Mouse (Mus musculus): ENCODE results near the gene Lrp2. TPM values are rescaled to one million over a fixed set of nuclear protein-coding genes. Genes with fewer than 3 reads are reported as not detected.

Gene Lrp2
- total and polyA plus RNA-seq, 2 experiments = 0.04 to 0.09 TPM

GRCm38 (mm10) chr2:69580091-69580490 lies 5.8 kb downstream of the Lrp2 start:
- Histone ChIP-seq H3K27ac (replicated peaks; ENCODE audit: insufficient read depth, low read depth, low read length) (no peak overlapping the region), H3K36me3 (ENCODE audit: control insufficient read depth, insufficient read depth, low read length) (no peaks in the 10 kb centered on the region), H3K79me2 (ENCODE audit: control insufficient read depth, insufficient read depth, low read length) (no peaks in the 10 kb centered on the region), H3K4me1 (ENCODE audit: control insufficient read depth, insufficient read depth, low read length) (no peaks in the 10 kb centered on the region), H3K4me3 (ENCODE audit: insufficient read depth, low read depth, low read length) (no peak overlapping the region), H3K9ac (ENCODE audit: low read depth, low read length) (no peak overlapping the region), H3K27me3 (ENCODE audit: control insufficient read depth, insufficient read depth, low read length) (peaks cover 4% of the 10 kb centered on the region)
- DNase-seq (ENCODE audit: extremely low read depth, low read depth, low spot score) = no peak
- WGBS = 92% methylated on average over 2 of the region's 2 CpGs
- TF ChIP-seq CTCF (IDR thresholded peaks at IDR 0.05; ENCODE audit: low read depth, low read length) (no peak), POLR2A (IDR thresholded peaks at IDR 0.05; ENCODE audit: extremely low read depth, insufficient read depth, low read length) (no peak)

- no peak overlapping the region for H3K27ac ChIP-seq (replicated peaks; ENCODE audit: insufficient read depth, low read depth, low read length)
- H3K36me3 ChIP-seq (ENCODE audit: control insufficient read depth, insufficient read depth, low read length) = no peaks in the 10 kb centered on the region
- no peaks in the 10 kb centered on the region for H3K79me2 ChIP-seq (ENCODE audit: control insufficient read depth, insufficient read depth, low read length)
- H3K27me3 ChIP-seq (ENCODE audit: control insufficient read depth, insufficient read depth, low read length) = no peaks in the 10 kb centered on the region
- no peak for TF ChIP-seq POLR2A (IDR thresholded peaks at IDR 0.05; ENCODE audit: extremely low read depth, insufficient read depth, low read length)
- TF ChIP-seq CTCF (IDR thresholded peaks at IDR 0.05; ENCODE audit: low read depth, low read length) = no peak
- H3K9ac ChIP-seq (ENCODE audit: low read depth, low read length) = no peak overlapping the region
- DNase-seq (ENCODE audit: extremely low read depth, low read depth, low spot score) = no peak
- WGBS = 89% methylated on average over 8 of the region's 8 CpGs
- no peak overlapping the region for H3K4me3 ChIP-seq (ENCODE audit: insufficient read depth, low read depth, low read length)
- no peaks in the 10 kb centered on the region for H3K4me1 ChIP-seq (ENCODE audit: control insufficient read depth, insufficient read depth, low read length)
Measured at GRCm38 (mm10) chr2:69578206-69578605, 7.7 kb downstream of the Lrp2 start.

- Histone ChIP-seq H3K27ac (replicated peaks; ENCODE audit: insufficient read depth, low read depth, low read length) (no peak overlapping the region), H3K9ac (ENCODE audit: low read depth, low read length) (no peak overlapping the region), H3K36me3 (ENCODE audit: control insufficient read depth, insufficient read depth, low read length) (no peaks in the 10 kb centered on the region), H3K4me1 (ENCODE audit: control insufficient read depth, insufficient read depth, low read length) (no peaks in the 10 kb centered on the region), H3K27me3 (ENCODE audit: control insufficient read depth, insufficient read depth, low read length) (no peaks in the 10 kb centered on the region), H3K79me2 (ENCODE audit: control insufficient read depth, insufficient read depth, low read length) (no peaks in the 10 kb centered on the region), H3K4me3 (ENCODE audit: insufficient read depth, low read depth, low read length) (no peak overlapping the region)
- TF ChIP-seq POLR2A (IDR thresholded peaks at IDR 0.05; ENCODE audit: extremely low read depth, insufficient read depth, low read length) = no peak
- DNase-seq (ENCODE audit: extremely low read depth, low read depth, low spot score) = no peak
- 97% methylated on average over 1 of the region's 1 CpGs for WGBS
Measured at GRCm38 (mm10) chr2:69576531-69576930, 9.3 kb downstream of the Lrp2 start.

- Histone ChIP-seq H3K9ac (ENCODE audit: low read depth, low read length) (no peak overlapping the region), H3K27me3 (ENCODE audit: control insufficient read depth, insufficient read depth, low read length) (no peaks in the 10 kb centered on the region), H3K4me1 (ENCODE audit: control insufficient read depth, insufficient read depth, low read length) (no peaks in the 10 kb centered on the region; the same call in 1 of the 2 replicates), H3K27ac (replicated peaks; ENCODE audit: insufficient read depth, low read depth, low read length) (no peak overlapping the region), H3K36me3 (ENCODE audit: control insufficient read depth, insufficient read depth, low read length) (no peaks in the 10 kb centered on the region), H3K4me3 (ENCODE audit: insufficient read depth, low read depth, low read length) (no peak overlapping the region), H3K79me2 (ENCODE audit: control insufficient read depth, insufficient read depth, low read length) (no peaks in the 10 kb centered on the region)
- WGBS = 76% methylated on average over 6 of the region's 6 CpGs
- no peak for DNase-seq (ENCODE audit: extremely low read depth, low read depth, low spot score)
- TF ChIP-seq CTCF (IDR thresholded peaks at IDR 0.05; ENCODE audit: low read depth, low read length) (no peak), POLR2A (IDR thresholded peaks at IDR 0.05; ENCODE audit: extremely low read depth, insufficient read depth, low read length) (no peak)
Measured at GRCm38 (mm10) chr2:69574934-69575333, 10.9 kb downstream of the Lrp2 start.

GRCm38 (mm10) chr2:69574261-69574660 lies 11.6 kb downstream of the Lrp2 start:
- Histone ChIP-seq H3K4me3 (ENCODE audit: insufficient read depth, low read depth, low read length) (no peak overlapping the region), H3K4me1 (ENCODE audit: control insufficient read depth, insufficient read depth, low read length) (no peaks in the 10 kb centered on the region; the same call in 1 of the 2 replicates), H3K36me3 (ENCODE audit: control insufficient read depth, insufficient read depth, low read length) (no peaks in the 10 kb centered on the region), H3K9ac (ENCODE audit: low read depth, low read length) (no peak overlapping the region), H3K79me2 (ENCODE audit: control insufficient read depth, insufficient read depth, low read length) (no peaks in the 10 kb centered on the region), H3K27me3 (ENCODE audit: control insufficient read depth, insufficient read depth, low read length) (no peaks in the 10 kb centered on the region), H3K27ac (replicated peaks; ENCODE audit: insufficient read depth, low read depth, low read length) (no peak overlapping the region)
- TF ChIP-seq POLR2A (IDR thresholded peaks at IDR 0.05; ENCODE audit: extremely low read depth, insufficient read depth, low read length) (no peak), CTCF (IDR thresholded peaks at IDR 0.05; ENCODE audit: low read depth, low read length) (no peak)
- 81% methylated on average over 3 of the region's 3 CpGs for WGBS
- no peak for DNase-seq (ENCODE audit: extremely low read depth, low read depth, low spot score)

- Histone ChIP-seq H3K4me1 (ENCODE audit: control insufficient read depth, insufficient read depth, low read length) (no peaks in the 10 kb centered on the region; the same call in 1 of the 2 replicates), H3K27me3 (ENCODE audit: control insufficient read depth, insufficient read depth, low read length) (no peaks in the 10 kb centered on the region), H3K79me2 (ENCODE audit: control insufficient read depth, insufficient read depth, low read length) (no peaks in the 10 kb centered on the region), H3K4me3 (ENCODE audit: insufficient read depth, low read depth, low read length) (no peak overlapping the region), H3K9ac (ENCODE audit: low read depth, low read length) (no peak overlapping the region), H3K27ac (replicated peaks; ENCODE audit: insufficient read depth, low read depth, low read length) (no peak overlapping the region), H3K36me3 (ENCODE audit: control insufficient read depth, insufficient read depth, low read length) (no peaks in the 10 kb centered on the region)
- no peak for TF ChIP-seq CTCF (IDR thresholded peaks at IDR 0.05; ENCODE audit: low read depth, low read length)
- no peak for DNase-seq (ENCODE audit: extremely low read depth, low read depth, low spot score)
Measured at GRCm38 (mm10) chr2:69573733-69574054, 12.2 kb downstream of the Lrp2 start.
